Mouse (Mus musculus): ENCODE results near the gene Srf. TPM values are rescaled to one million over a fixed set of nuclear protein-coding genes. Genes with fewer than 3 reads are reported as not detected.

Gene Srf
- 11.0 and 12.4 TPM in 2 replicates for polyA plus RNA-seq (2015; fragmentation: Nextera tagmentation; extraction: Ambion mirVana)

GRCm38 (mm10) chr17:46555673-46556583 lies at the start of gene Srf:
Gene Srf (minus strand): TSS chr17:46556175.
- H3K4me3 ChIP-seq (ENCODE audit: low read length) = peak within 1 kb of the TSS; percentile 96
- H3K9me3 ChIP-seq (replicated peaks; ENCODE audit: control insufficient read depth, low read length) = no peaks in the 10 kb centered on the region
- peak; percentile 89 for ATAC-seq (replicated peaks; ENCODE audit: extremely low read depth, insufficient read depth, low FRiP score)
- H3K27me3 ChIP-seq (ENCODE audit: control insufficient read depth, insufficient read depth, low read length) = no peaks in the 10 kb centered on the region
- peak within 1 kb of the TSS; percentile 97 for H3K27ac ChIP-seq (ENCODE audit: low read length)
- H3K9ac ChIP-seq (ENCODE audit: low read length) = peak within 1 kb of the TSS; percentile 100
- peak within 1 kb of the TSS; percentile 88 for H3K4me2 ChIP-seq (ENCODE audit: low read depth, low read length)
- peaks cover 30% of the 10 kb centered on the region for H3K4me1 ChIP-seq (ENCODE audit: control insufficient read depth, insufficient read depth, low read length)
- WGBS = under 1% methylated on average over 82 of the region's 87 CpGs
- H3K36me3 ChIP-seq (ENCODE audit: control insufficient read depth, insufficient read depth) = peaks cover 12% of the 10 kb centered on the region

- Histone ChIP-seq H3K4me3 (ENCODE audit: low read length) (no peak overlapping the region), H3K4me2 (ENCODE audit: low read depth, low read length) (no peak overlapping the region), H3K27me3 (ENCODE audit: control insufficient read depth, insufficient read depth, low read length) (no peaks in the 10 kb centered on the region), H3K9ac (ENCODE audit: low read length) (no peak overlapping the region), H3K4me1 (ENCODE audit: control insufficient read depth, insufficient read depth, low read length) (peaks cover 14% of the 10 kb centered on the region), H3K9me3 (replicated peaks; ENCODE audit: control insufficient read depth, low read length) (no peaks in the 10 kb centered on the region), H3K36me3 (ENCODE audit: control insufficient read depth, insufficient read depth) (no peaks in the 10 kb centered on the region), H3K27ac (ENCODE audit: low read length) (no peak overlapping the region)
- ATAC-seq (replicated peaks; ENCODE audit: extremely low read depth, insufficient read depth, low FRiP score) = no peak
- 82% methylated on average over 5 of the region's 5 CpGs for WGBS
These were observed 49.2 kb upstream of the Srf start for GRCm38 (mm10) chr17:46605126-46605525.

- no peak for ATAC-seq (replicated peaks; ENCODE audit: extremely low read depth, insufficient read depth, low FRiP score)
- Histone ChIP-seq H3K4me3 (ENCODE audit: low read length) (no peak overlapping the region), H3K36me3 (ENCODE audit: control insufficient read depth, insufficient read depth) (no peaks in the 10 kb centered on the region), H3K4me1 (ENCODE audit: control insufficient read depth, insufficient read depth, low read length) (peaks cover 10% of the 10 kb centered on the region), H3K9me3 (replicated peaks; ENCODE audit: control insufficient read depth, low read length) (no peaks in the 10 kb centered on the region), H3K9ac (ENCODE audit: low read length) (no peak overlapping the region), H3K27me3 (ENCODE audit: control insufficient read depth, insufficient read depth, low read length) (no peaks in the 10 kb centered on the region), H3K27ac (ENCODE audit: low read length) (no peak overlapping the region), H3K4me2 (ENCODE audit: low read depth, low read length) (no peak overlapping the region)
- 98% methylated on average over 4 of the region's 4 CpGs for WGBS
These were observed 47.3 kb upstream of the Srf start for GRCm38 (mm10) chr17:46603229-46603628.

DNA sequence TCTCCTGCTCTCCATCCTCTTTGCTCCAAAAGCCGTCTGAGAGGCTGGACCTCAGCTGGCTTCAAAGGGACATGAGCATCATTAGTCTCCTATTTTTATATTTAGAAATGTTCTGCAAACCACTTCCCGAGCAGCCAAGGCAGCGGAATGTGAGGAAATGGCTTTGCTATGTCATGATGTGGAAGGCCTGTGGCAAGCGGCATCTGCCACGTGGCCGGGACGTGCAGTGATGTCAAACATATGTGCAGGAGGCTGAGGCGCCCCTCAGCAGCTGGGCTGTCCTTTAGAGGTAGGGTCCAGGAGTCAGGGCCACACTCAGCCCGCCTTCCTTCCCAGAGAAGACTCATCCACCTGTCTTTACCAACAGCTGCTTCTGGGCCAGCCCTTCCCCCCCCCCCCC lies 46.2 kb upstream of the Srf start:
- no peaks in the 10 kb centered on the region for H3K9me3 ChIP-seq (replicated peaks; ENCODE audit: control insufficient read depth, low read length)
- no peak overlapping the region for H3K4me3 ChIP-seq (ENCODE audit: low read length)
- H3K9ac ChIP-seq (ENCODE audit: low read length) = no peak overlapping the region
- H3K36me3 ChIP-seq (ENCODE audit: control insufficient read depth, insufficient read depth) = no peaks in the 10 kb centered on the region
- whole genome bisulfite sequencing = 41% methylated on average over 9 of the region's 9 CpGs
- peaks cover 10% of the 10 kb centered on the region for H3K4me1 ChIP-seq (ENCODE audit: control insufficient read depth, insufficient read depth, low read length)
- no peaks in the 10 kb centered on the region for H3K27me3 ChIP-seq (ENCODE audit: control insufficient read depth, insufficient read depth, low read length)
- H3K4me2 ChIP-seq (ENCODE audit: low read depth, low read length) = no peak overlapping the region
- ATAC-seq (replicated peaks; ENCODE audit: extremely low read depth, insufficient read depth, low FRiP score) = 0 out of 2 replicates have a peak, but pooled peaks have one; percentile 42
- peak overlapping the region; percentile 64 for H3K27ac ChIP-seq (ENCODE audit: low read length)

GRCm38 (mm10) chr17:46600569-46600968 lies 44.6 kb upstream of the Srf start:
- Histone ChIP-seq H3K4me3 (ENCODE audit: low read length) (no peak overlapping the region), H3K27me3 (ENCODE audit: control insufficient read depth, insufficient read depth, low read length) (no peaks in the 10 kb centered on the region), H3K9ac (ENCODE audit: low read length) (no peak overlapping the region), H3K9me3 (replicated peaks; ENCODE audit: control insufficient read depth, low read length) (no peaks in the 10 kb centered on the region), H3K4me2 (ENCODE audit: low read depth, low read length) (no peak overlapping the region), H3K36me3 (ENCODE audit: control insufficient read depth, insufficient read depth) (no peaks in the 10 kb centered on the region), H3K27ac (ENCODE audit: low read length) (no peak overlapping the region), H3K4me1 (ENCODE audit: control insufficient read depth, insufficient read depth, low read length) (peaks cover 10% of the 10 kb centered on the region)
- WGBS = 93% methylated on average over 2 of the region's 2 CpGs
- no peak for ATAC-seq (replicated peaks; ENCODE audit: extremely low read depth, insufficient read depth, low FRiP score)

DNA sequence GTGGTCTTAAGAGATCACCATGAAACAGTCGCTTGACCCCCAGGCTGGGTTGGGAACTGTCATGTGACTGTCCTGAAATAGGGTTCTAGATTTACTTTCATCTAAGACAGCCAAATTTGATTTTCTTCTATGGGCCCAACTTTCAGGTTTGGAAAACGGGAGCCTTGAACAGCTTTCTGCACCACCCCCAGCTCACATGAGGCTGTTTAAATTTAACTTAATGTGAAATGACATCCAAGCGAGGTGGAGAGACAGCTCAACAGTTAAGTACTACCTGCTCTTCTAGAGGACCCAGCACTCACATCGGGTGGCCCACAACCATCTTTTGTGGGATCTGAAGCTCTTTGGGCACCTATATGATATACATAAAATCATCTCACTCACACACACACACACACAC lies 43.0 kb upstream of the Srf start:
- Histone ChIP-seq H3K36me3 (ENCODE audit: control insufficient read depth, insufficient read depth) (no peaks in the 10 kb centered on the region), H3K27me3 (ENCODE audit: control insufficient read depth, insufficient read depth, low read length) (no peaks in the 10 kb centered on the region), H3K9ac (ENCODE audit: low read length) (no peak overlapping the region), H3K4me3 (ENCODE audit: low read length) (no peak overlapping the region), H3K9me3 (replicated peaks; ENCODE audit: control insufficient read depth, low read length) (no peaks in the 10 kb centered on the region), H3K4me2 (ENCODE audit: low read depth, low read length) (no peak overlapping the region), H3K4me1 (ENCODE audit: control insufficient read depth, insufficient read depth, low read length) (peaks cover 16% of the 10 kb centered on the region), H3K27ac (ENCODE audit: low read length) (no peak overlapping the region)
- 72% methylated on average over 4 of the region's 4 CpGs for WGBS
- ATAC-seq (replicated peaks; ENCODE audit: extremely low read depth, insufficient read depth, low FRiP score) = no peak

GRCm38 (mm10) chr17:46597956-46598355 lies 42.0 kb upstream of the Srf start:
- H3K27ac ChIP-seq (ENCODE audit: low read length) = no peak overlapping the region
- H3K4me2 ChIP-seq (ENCODE audit: low read depth, low read length) = no peak overlapping the region
- no peaks in the 10 kb centered on the region for H3K9me3 ChIP-seq (replicated peaks; ENCODE audit: control insufficient read depth, low read length)
- no peak overlapping the region for H3K9ac ChIP-seq (ENCODE audit: low read length)
- no peak for ATAC-seq (replicated peaks; ENCODE audit: extremely low read depth, insufficient read depth, low FRiP score)
- H3K4me3 ChIP-seq (ENCODE audit: low read length) = no peak overlapping the region
- no peaks in the 10 kb centered on the region for H3K36me3 ChIP-seq (ENCODE audit: control insufficient read depth, insufficient read depth)
- H3K27me3 ChIP-seq (ENCODE audit: control insufficient read depth, insufficient read depth, low read length) = no peaks in the 10 kb centered on the region
- H3K4me1 ChIP-seq (ENCODE audit: control insufficient read depth, insufficient read depth, low read length) = peaks cover 18% of the 10 kb centered on the region
- 73% methylated on average over 11 of the region's 11 CpGs for WGBS

GRCm38 (mm10) chr17:46595336-46595735 lies 39.4 kb upstream of the Srf start:
- 83% methylated on average over 6 of the region's 6 CpGs for WGBS
- ATAC-seq (replicated peaks; ENCODE audit: extremely low read depth, insufficient read depth, low FRiP score) = no peak
- H3K9me3 ChIP-seq (replicated peaks; ENCODE audit: control insufficient read depth, low read length) = no peaks in the 10 kb centered on the region
- H3K4me1 ChIP-seq (ENCODE audit: control insufficient read depth, insufficient read depth, low read length) = peaks cover 12% of the 10 kb centered on the region
- H3K27ac ChIP-seq (ENCODE audit: low read length) = no peak overlapping the region
- no peaks in the 10 kb centered on the region for H3K27me3 ChIP-seq (ENCODE audit: control insufficient read depth, insufficient read depth, low read length)
- no peak overlapping the region for H3K4me2 ChIP-seq (ENCODE audit: low read depth, low read length)
- H3K4me3 ChIP-seq (ENCODE audit: low read length) = no peak overlapping the region
- no peaks in the 10 kb centered on the region for H3K36me3 ChIP-seq (ENCODE audit: control insufficient read depth, insufficient read depth)
- no peak overlapping the region for H3K9ac ChIP-seq (ENCODE audit: low read length)

DNA sequence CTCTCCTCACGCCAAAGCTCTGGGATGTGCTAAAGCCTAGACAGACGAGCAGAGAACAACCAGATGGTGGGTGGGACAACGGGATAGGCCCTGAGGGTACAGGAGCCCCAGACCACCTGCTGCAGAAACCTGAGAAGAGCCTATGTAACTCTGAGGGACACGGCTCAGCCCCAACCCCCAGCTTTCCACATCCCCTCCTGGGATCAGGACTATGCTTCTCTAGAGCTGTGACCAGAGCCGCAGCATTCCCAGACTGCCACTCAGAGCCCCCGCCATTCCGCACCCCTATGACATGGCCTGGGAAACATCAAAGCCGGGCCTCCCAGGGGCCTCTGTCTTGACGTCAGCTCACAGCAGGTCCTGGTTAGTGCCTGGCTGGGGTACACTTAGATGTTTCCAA lies 38.6 kb upstream of the Srf start:
- Histone ChIP-seq H3K27ac (ENCODE audit: low read length) (peak overlapping the region; percentile 44), H3K9me3 (replicated peaks; ENCODE audit: control insufficient read depth, low read length) (no peaks in the 10 kb centered on the region), H3K4me2 (ENCODE audit: low read depth, low read length) (no peak overlapping the region), H3K9ac (ENCODE audit: low read length) (peak overlapping the region; percentile 27; the same call in 1 of the 2 replicates), H3K27me3 (ENCODE audit: control insufficient read depth, insufficient read depth, low read length) (no peaks in the 10 kb centered on the region), H3K4me3 (ENCODE audit: low read length) (no peak overlapping the region), H3K4me1 (ENCODE audit: control insufficient read depth, insufficient read depth, low read length) (peaks cover 12% of the 10 kb centered on the region), H3K36me3 (ENCODE audit: control insufficient read depth, insufficient read depth) (peaks cover 6% of the 10 kb centered on the region; the same call in 1 of the 2 replicates)
- 31% methylated on average over 9 of the region's 9 CpGs for WGBS
- ATAC-seq (replicated peaks; ENCODE audit: extremely low read depth, insufficient read depth, low FRiP score) = no peak
